Mouse (Mus musculus) thymus, postnatal 14 days (tissue): ENCODE measurements around the gene 6820408C15Rik.
A peak's percentile ranks its signal among the peaks of the same experiment; 100 is the strongest.

Experiments
- DNase-seq: peaks from one replicate; pipeline ENCODE4 v3.0.0; 2021

Gene 6820408C15Rik

GRCm38 (mm10) chr2:152415287-152415686, at the start of gene 6820408C15Rik:
TSS of gene 6820408C15Rik (plus strand) at chr2:152415587.
- DNase-seq, result no peak

DNA sequence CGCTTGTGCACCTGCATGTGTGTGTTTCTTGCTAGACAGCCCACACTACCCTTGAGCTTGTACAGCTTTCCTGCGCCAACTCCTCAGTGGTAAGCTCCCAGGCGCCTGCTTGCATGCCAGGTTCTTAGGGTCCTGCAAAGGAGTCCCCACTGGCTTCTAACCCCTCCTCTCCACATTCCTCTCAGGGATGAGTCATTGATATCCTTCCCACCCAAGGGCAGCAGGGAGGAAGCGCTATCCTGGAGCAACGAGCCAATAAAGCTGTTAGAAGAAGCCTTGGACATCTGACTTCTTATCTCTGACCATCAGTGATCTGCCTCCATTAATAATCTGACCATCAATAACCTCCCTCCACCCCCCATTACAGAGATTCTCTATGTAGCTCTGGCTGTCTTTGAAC, 47.5 kb upstream of the 6820408C15Rik start:
- no peak for DNase-seq

DNA sequence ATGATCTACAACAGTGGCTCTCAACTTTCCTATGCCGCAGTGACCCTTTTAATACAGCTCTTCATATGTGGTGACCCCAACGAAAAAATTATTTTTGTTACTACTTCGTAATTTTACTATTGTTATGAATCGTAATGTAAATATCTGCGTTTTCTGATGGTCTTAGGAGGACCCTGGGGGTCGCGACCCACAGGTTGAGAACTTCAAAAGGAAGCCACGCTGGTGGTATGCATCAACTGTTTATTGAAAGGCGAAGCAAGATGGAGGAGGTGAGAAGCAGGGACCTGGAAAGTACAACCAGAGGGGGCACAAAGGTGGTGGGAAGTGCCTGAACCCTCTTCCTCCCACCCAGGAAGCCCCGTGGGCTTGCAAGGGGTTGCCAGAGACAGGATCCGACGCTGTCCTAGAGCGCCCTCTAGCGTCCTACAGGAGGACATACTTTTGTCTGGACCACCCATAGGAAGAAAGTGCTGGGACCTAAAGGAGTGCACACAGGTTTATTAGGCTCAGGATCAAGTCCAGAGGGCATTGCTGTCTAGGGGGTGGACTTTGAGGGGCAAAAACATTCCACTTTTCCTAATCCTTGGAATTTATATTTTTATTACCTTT, 46.8 kb upstream of the 6820408C15Rik start:
- peak; percentile 79 for DNase-seq

GRCm38 (mm10) chr2:152372104-152372503, 43.3 kb upstream of the 6820408C15Rik start:
- peak; percentile 62 for DNase-seq

- DNase-seq, result no peak
Observed at GRCm38 (mm10) chr2:152372661-152373060, 42.7 kb upstream of the 6820408C15Rik start.

DNA sequence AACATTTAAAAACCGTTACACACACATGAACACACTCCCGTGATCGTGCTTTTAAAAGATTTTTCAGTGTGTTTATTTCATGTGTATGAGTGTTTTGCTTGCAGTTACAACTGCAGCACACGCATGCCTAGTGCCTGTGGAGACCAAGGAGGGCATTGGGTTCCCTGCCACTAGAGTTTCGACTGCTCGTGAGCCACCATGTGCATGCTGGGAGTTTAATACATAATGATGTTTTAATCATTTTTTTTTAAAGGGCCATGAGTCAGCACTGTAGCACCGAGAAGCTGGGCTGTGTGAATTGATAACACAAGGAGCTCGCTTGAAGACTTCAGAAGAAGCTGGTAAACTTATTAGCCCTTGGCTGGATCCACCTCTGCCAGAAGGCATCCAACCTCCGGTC, 41.8 kb upstream of the 6820408C15Rik start:
- no peak for DNase-seq

DNA sequence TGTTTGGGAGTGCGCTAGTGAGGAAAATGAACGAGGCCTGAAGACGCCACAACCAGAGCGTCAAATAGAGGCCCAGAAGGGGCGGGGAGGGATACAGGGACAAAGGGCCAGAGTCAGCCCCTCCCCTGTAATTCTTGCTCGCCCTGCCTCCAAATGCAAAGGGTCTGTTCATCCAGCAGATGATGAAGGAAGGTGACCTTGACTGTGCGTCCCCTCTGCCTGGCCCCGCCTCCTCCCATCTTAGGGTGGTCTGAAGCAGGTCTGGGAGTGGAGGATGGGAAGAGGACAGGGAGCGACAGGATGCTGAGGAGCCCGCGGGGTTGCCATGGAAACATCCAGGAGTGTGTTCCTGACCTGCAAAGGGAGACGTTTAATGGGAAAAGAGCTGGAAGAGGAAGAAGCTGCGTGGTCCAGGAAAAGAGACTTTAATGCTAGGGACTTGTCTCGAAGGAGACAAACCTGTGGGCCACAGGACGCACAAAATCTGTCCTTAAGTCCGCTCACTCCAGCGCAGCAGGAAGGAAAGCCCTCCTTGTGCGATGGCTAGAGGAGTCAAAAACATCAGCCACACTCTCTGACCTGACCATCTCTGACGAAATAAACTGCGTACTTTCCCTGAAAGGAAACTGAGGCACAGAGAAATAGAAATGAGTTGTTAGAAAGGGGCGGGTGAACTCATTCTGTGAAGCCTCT, 39.6 kb upstream of the 6820408C15Rik start:
- no peak for DNase-seq

DNA sequence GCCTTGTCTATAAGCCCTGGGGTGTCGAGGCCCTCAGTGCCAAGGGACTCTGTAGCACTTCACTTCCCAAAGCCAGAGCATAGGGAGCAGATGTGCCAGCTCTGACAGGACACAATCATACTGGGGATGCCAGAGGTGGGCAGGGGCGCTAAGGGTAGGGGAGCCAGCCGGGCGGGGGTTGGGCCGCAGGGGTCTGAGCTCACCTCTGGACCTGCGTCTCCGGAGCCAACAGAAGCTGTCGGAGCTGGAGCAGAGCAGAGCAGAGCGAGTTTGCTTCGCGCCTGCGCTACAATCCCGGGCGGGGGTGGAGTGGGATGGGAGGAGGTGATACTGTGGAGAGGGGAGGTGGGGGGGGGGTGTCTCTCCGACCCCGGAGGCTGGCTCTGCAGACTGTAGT, 39.0 kb upstream of the 6820408C15Rik start, which contains the start of gene Nrsn2:
TSS of gene Nrsn2 (minus strand) at position 294 of the 397 bp plus-strand sequence.
- DNase-seq, result no peak

- DNase-seq, result no peak
Observed at GRCm38 (mm10) chr2:152384191-152384590, 31.2 kb upstream of the 6820408C15Rik start.

DNA sequence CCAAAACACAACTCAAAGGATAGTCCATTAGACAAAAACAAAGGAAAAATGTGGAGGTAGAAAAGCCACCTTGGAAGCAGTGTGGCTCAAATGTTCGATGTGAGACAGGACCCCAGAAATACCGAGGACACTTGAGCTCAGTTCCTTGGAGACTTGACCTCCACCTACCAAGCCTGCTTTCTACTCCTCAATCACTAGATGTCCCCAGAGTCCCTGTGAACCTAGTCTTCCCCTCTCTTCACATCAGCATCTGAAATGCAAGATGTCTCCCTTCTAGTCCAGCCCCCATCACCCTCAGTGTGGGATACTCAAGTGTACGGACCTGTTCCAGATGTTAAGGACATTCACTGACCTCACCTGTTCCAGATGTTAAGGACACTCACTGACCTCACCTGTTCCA, 22.6 kb upstream of the 6820408C15Rik start:
- DNase-seq, result peak; percentile 40

DNA sequence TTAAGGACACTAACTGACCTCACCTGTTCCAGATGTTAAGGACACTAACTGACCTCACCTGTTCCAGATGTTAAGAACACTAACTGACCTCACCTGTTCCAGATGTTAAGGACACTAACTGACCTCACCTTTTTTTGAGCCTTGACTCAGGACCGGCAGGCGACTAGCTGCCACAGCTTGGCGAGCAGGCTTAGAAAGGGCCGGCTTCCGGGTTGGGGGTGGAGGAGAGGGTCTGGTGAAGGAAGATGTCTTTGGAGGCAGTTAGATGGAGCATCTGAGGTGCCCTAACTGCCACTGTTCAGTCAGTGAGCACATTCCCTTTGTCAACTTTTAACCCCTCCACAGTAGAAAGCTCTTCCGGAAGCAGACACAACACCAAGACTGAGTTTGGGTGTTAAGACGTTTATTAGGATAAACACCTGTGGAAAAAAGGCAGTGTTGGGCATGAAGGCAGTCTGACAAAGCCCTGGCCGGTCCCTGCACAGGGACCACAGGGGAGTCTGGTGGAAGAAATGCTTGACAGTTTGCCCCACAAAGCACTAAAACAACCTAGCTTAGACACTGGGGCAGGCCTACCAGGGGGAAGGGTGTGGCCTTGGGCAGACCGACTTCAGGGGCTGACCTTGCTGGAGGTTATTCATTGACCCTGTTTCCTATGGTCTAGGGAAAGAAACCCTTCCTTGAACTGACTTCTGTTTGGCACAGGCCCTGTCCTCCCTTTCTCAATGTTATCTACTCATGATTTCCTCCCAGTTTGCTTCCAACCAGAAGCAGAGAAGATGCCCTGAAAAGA, 22.0 kb upstream of the 6820408C15Rik start:
- DNase-seq, result no peak

DNA sequence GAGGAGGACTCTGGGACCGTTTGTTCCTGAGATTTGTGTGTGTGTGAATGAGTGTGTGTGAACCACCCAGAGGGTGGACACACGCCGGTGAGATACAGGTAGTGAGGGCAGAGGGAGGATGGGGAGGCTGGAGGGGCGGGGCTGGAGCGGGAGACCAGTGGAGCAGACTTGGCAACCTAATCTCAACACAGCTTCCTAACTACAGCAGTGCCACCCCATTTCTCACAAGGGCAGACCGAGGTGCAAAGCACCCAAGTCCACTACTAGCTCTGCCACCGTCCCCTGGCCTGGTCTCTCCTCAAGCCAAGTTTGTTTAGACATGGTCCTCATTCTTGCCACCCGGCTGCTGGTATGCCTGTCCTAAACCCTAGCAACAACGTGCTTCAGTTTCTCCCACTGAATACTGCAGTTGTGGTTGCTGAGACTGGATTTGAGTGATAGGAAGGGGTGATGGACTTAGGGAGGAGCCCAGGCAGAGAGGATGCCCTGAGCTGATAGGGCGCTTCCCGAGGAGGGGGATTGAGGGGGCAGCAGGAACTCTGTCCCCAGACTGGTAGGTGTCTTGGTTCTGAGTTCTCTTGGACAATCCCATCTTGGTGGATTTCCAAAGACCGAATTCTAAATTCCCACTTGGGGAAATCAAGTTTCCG, 20.0 kb upstream of the 6820408C15Rik start:
- DNase-seq, result no peak

DNA sequence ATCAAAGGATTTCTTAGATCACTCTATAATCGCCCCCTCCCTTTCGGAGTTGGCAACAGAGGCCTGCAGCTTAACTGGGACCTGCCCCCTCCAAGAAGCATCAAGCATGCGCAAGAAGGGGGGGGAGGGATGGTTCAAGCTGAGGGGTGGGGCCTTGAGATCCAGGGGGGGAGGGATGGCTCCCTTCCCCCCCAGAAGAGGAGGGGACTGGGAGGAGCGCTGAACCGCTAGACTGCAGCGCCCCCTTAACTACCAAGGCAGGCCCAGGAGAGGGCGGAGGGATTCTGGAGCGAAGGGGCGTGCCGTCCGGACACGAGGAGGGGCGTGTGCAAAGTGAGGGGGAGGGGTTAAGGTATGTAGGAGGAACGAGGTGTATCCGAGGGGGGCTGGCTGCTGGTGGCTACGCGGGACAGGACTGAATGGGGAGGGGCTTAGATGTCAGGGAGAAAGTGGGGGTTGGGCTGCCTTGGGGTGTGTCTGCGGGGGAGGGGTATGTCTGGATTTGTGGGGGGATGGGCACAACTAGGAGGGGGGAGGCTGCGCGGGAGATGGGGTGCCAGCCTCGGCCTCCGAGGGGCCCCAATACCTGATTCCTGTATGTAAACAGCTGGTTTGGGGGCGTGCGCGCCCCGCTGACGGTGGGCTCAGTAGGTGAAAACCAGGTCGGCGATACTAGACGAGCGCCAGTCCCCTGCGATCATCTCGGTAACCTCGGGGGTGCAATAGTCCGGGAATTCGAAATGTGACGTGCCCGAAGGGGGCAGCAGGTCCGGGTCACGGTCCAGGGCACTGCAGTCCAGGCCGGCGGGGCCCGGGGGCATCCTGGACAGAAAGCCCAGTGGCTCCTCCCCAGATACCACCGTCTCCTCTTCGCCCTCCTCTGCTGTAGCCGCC, 19.0 kb upstream of the 6820408C15Rik start:
- DNase-seq, result peak; percentile 76

DNA sequence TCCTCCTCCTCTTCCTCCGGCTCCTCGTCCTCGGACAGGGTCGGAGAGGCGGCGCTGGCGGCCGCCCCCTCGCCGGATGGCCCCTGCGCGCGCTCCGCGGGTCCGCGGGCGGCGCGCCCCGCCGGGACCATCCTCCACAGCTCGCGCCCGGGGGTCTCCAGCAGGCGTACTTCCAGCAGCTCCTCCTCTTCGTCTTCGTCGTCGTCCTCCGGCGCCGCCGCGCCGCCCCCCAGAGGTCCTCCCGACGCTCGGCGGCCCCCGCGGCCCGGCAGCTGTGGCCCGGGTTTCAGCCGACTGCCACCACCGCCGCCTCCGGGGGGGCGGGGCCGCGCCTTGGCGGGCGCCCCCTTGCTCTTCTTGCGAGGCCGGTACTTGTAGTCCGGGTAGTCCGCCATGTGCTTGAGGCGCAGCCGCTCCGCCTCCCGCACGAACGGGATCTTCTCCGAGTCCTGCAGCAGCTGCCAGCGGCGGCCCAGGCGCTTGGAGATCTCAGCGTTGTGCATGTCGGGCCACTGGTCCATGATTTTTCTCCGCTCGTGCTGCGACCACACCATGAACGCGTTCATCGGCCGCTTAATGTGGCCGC, 18.3 kb upstream of the 6820408C15Rik start:
- DNase-seq, result peak; percentile 77

DNA sequence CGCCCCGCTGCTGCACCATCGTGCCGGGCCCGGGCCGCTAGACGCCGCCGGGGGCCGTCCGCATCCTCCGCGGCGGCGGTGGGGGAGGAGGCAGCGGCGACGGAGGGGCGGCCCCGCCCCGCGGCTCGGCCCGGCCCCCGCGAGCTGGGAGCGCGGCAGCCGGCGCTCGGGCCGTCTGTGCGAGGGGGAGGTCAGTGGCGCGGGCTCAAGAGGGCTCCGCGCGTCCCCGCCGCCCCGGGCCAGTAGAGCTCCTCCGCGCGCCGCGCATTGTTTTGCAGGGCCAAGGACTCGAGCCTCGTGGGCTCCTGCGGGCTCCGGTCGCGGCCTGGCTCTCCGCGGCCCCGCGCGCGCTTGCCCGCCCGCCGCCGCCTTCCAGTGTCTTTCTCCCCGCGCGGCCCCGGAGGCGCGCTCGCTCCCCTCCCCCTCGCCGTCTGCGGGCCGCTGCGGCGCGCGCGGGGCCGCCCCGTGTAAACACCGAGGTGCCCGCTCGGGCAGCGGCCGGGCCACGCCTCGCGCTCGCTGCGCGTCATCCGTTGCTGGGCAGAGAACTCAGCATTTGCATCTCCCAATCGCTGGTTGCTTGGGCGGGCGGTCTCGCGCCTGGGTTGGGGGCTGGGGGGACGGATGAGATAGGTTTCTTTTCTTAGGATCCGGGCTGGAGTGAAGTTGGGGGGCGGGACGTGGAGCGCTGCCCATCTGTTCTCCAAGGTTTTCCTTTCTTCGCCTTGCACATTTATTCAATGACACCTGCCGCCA, 17.5 kb upstream of the 6820408C15Rik start, which contains the start of gene Sox12:
TSS of gene Sox12 (minus strand) at position 384 of the 756 bp plus-strand sequence.
- peak; percentile 94 for DNase-seq

- peak; percentile 82 for DNase-seq
Observed at GRCm38 (mm10) chr2:152398691-152399090, 16.7 kb upstream of the 6820408C15Rik start.

DNA sequence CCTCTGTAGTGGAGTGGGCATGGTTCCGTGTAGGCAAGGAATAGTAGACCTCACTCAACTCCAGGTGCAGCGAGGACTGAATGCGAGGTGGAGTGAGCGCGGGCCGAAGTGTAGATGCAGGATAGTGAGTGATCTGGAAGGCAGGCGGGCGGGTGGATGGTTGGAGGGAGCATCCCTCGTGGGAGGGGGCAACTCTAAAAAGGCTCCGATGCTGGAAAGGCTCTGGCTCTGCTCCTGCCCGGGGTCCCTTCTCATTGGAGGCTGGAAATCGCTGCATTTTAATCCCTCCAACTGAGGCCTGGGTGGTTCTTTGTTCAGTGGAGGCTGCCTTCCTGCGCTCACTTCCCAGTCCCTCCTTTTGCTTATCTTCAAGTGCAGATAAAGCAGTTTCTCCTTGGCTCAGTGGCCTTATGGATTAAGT, 16.3 kb upstream of the 6820408C15Rik start:
- DNase-seq, result no peak

- peak; percentile 90 for DNase-seq
Observed at GRCm38 (mm10) chr2:152406126-152406525, 9.3 kb upstream of the 6820408C15Rik start.

DNA sequence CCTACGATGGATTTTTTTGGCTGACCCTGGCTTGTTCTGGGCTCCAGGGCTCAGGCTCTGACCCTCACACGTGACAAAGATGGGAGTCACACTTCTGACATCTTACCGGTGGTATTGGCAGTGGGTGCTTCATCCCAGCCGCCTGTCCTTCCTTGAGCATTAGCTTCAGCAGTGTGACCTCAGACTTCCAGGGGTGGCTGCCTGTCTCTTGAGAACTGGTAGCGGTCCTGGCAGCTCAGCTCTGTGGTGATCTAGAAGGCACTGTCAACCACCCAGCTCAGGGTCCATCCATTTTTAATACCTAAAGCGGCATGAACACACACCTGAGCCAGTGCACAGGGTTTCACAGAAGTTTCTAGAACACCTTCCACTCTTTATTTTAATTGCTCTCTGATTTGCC, 5.6 kb upstream of the 6820408C15Rik start:
- DNase-seq, result no peak

DNA sequence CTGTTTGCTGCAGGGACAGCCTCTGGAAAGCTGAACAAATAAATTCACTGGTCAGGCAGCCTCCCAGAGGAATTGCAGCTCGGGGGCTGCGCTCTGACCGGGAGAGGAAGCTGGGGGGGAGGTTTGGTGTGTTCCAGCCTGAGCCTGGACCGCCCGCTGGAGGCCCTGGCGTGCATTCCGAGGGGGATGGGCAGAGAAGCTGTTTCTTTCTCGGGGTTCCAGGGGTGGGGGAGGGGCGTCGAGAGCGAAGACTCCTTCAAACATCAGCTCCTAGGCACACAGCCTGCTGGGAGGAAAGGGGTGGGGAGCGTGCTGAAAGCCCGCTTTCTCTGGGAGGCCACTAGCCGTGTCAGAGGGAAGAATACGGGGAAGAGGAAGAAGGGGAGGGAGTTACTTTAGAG, 4.4 kb upstream of the 6820408C15Rik start:
- DNase-seq, result no peak

DNA sequence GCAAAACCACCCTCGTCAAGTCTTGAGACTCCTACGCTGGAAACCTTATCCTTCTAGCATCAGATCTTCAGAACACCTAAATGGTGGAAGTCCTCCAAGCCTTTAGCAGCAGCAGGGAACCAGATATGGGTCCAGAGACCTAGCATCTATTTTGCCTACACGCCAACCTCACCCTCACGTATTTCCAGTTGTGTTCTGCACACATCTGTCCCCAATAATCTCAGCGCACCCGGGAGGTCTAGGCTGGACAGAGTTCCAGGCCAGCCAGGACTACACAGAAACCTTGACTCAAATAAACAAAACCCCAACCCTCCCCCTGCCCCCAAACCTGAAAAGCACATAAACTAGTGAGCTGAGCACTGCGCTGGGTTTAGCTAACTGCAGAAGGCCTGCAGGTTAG, 3.9 kb upstream of the 6820408C15Rik start:
- no peak for DNase-seq
